Mouse (Mus musculus) liver, adult 2 months (tissue): ENCODE data around the gene Agps. TPM values are rescaled to one million over a fixed set of nuclear protein-coding genes. Genes with fewer than 3 reads are reported as not detected.

Source experiments
- DNase-seq: peaks from one replicate; pipeline ENCODE4 v3.0.0-alpha.2; 2011; ENCODE audit warnings: low read depth, low spot score; ENCODE audit errors: extremely low read depth
- H3K27ac ChIP-seq: fragments of 200-500 bp; replicated peaks from 2 replicates; pipeline ENCODE4 v1.5.1; 2012; ENCODE audit warnings: low read depth, mild to moderate bottlenecking, control low read depth, inconsistent platforms, low read length; ENCODE audit not compliant: insufficient read depth
- H3K27me3 ChIP-seq: fragments of 200-500 bp; 2 replicates; pipeline ENCODE4 v1.6.1; 2012; ENCODE audit warnings: mild to moderate bottlenecking, moderate library complexity, low read length, inconsistent platforms; ENCODE audit not compliant: control insufficient read depth, insufficient read depth
- H3K36me3 ChIP-seq: fragments of 200-500 bp; 2 replicates; pipeline ENCODE4 v1.6.1; 2012; ENCODE audit warnings: low read length, inconsistent platforms; ENCODE audit not compliant: control insufficient read depth, insufficient read depth
- H3K4me1 ChIP-seq: fragments of 200-500 bp; 2 replicates; pipeline ENCODE4 v1.6.1; 2011; ENCODE audit warnings: low read length; ENCODE audit not compliant: control insufficient read depth, insufficient read depth
- H3K4me3 ChIP-seq: fragments of 200-500 bp; 2 replicates; pipeline ENCODE4 v1.5.1; 2011; ENCODE audit warnings: low read depth, mild to moderate bottlenecking, control low read depth, low read length, moderate library complexity; ENCODE audit not compliant: insufficient read depth
- H3K79me2 ChIP-seq: fragments of 200-500 bp; 2 replicates; pipeline ENCODE4 v1.6.1; 2012; ENCODE audit warnings: inconsistent platforms, mild to moderate bottlenecking, low read length, moderate library complexity; ENCODE audit not compliant: control insufficient read depth, insufficient read depth
- H3K9ac ChIP-seq: fragments of 200-500 bp; 2 replicates; pipeline ENCODE4 v1.6.1; 2012; ENCODE audit warnings: low read depth, mild to moderate bottlenecking, control low read depth, inconsistent platforms, low read length
- CTCF ChIP-seq: fragments of 200-500 bp; IDR thresholded peaks from 2 replicates; pipeline ENCODE4 v1.5.1; 2011; ENCODE audit warnings: low read depth, low read length, control low read depth
- POLR2A ChIP-seq: fragments of 200-500 bp; IDR thresholded peaks from 2 replicates; pipeline ENCODE4 v1.6.1; 2011; ENCODE audit warnings: low read length, control low read depth; ENCODE audit not compliant: insufficient read depth; ENCODE audit errors: extremely low read depth
- WGBS: fragments of 180-500 bp; shearing (Covaris S2); methylation state at CpG from one replicate; pipeline ENCODE4 v1.1.7; 2018; 5-methylcytosine and 5-hydroxymethylcytosine counted together
- polyA plus RNA-seq: library from polyadenylated mRNA; depleted of rRNA; stranded (reverse); fragments of >200 nt; gene quantifications from 2 replicates; pipeline ENCODE4 v1.2.3, GENCODE M21; 2012
- total RNA-seq: library from RNA; depleted of rRNA; stranded (reverse); fragments of >200 nt; gene quantifications from 2 replicates; pipeline ENCODE4 v1.2.3, GENCODE M21; 2014

Agps gene
- total and polyA plus RNA-seq, 2 experiments: 1.6 to 10.6 TPM

GRCm38 (mm10) chr2:75823736-75824135, 8.2 kb upstream of the Agps start:
- H3K9ac ChIP-seq: no peak overlapping the region
- DNase-seq: no peak
- TF ChIP-seq CTCF (no peak), POLR2A (no peak)
- no peaks in the 10 kb centered on the region for H3K4me1 ChIP-seq
- H3K4me3 ChIP-seq: no peak overlapping the region
- no peak overlapping the region for H3K27ac ChIP-seq
- 60% methylated on average over 7 of the region's 7 CpGs for WGBS
- no peaks in the 10 kb centered on the region for H3K36me3 ChIP-seq
- H3K79me2 ChIP-seq: no peaks in the 10 kb centered on the region
- H3K27me3 ChIP-seq: no peaks in the 10 kb centered on the region

- Histone ChIP-seq H3K27me3 (no peaks in the 10 kb centered on the region), H3K9ac (no peak overlapping the region), H3K4me3 (no peak overlapping the region), H3K4me1 (no peaks in the 10 kb centered on the region), H3K27ac (no peak overlapping the region), H3K36me3 (no peaks in the 10 kb centered on the region), H3K79me2 (no peaks in the 10 kb centered on the region)
- DNase-seq: no peak
- 63% methylated on average over 6 of the region's 6 CpGs for WGBS
- TF ChIP-seq CTCF (no peak), POLR2A (no peak)
Observed at GRCm38 (mm10) chr2:75824144-75824543, 7.8 kb upstream of the Agps start.

- no peak overlapping the region for H3K4me3 ChIP-seq
- H3K27me3 ChIP-seq: no peaks in the 10 kb centered on the region
- no peak for DNase-seq
- H3K27ac ChIP-seq: no peak overlapping the region
- no peak overlapping the region for H3K9ac ChIP-seq
- no peaks in the 10 kb centered on the region for H3K79me2 ChIP-seq
- H3K4me1 ChIP-seq: no peaks in the 10 kb centered on the region
- WGBS: 49% methylated on average over 3 of the region's 3 CpGs
- no peak for TF ChIP-seq POLR2A
- no peak for TF ChIP-seq CTCF
- H3K36me3 ChIP-seq: no peaks in the 10 kb centered on the region
Observed at GRCm38 (mm10) chr2:75824846-75825245, 7.1 kb upstream of the Agps start.

GRCm38 (mm10) chr2:75825603-75826002, 6.4 kb upstream of the Agps start:
- 68% methylated on average over 1 of the region's 1 CpGs for WGBS
- TF ChIP-seq CTCF (no peak), POLR2A (no peak)
- no peak overlapping the region for H3K9ac ChIP-seq

GRCm38 (mm10) chr2:75828931-75829610, 2.9 kb upstream of the Agps start:
- H3K36me3 ChIP-seq: no peaks in the 10 kb centered on the region
- DNase-seq: peak; percentile 39
- peak overlapping the region; percentile 54; the same call in 1 of the 2 replicates for H3K27ac ChIP-seq
- peaks cover 6% of the 10 kb centered on the region; the same call in 1 of the 2 replicates for H3K79me2 ChIP-seq
- no peaks in the 10 kb centered on the region for H3K4me1 ChIP-seq
- 70% methylated on average over 8 of the region's 8 CpGs for WGBS
- H3K9ac ChIP-seq: no peak overlapping the region
- TF ChIP-seq CTCF (no peak), POLR2A (no peak)
- no peak overlapping the region for H3K4me3 ChIP-seq
- no peaks in the 10 kb centered on the region for H3K27me3 ChIP-seq

More at GRCm38 (mm10) chr2:75825603-75826002, 6.4 kb upstream of the Agps start:
- no peaks in the 10 kb centered on the region for H3K27me3 ChIP-seq
- no peaks in the 10 kb centered on the region for H3K79me2 ChIP-seq
- H3K4me3 ChIP-seq: no peak overlapping the region
- no peak overlapping the region for H3K27ac ChIP-seq
- H3K4me1 ChIP-seq: no peaks in the 10 kb centered on the region
- DNase-seq: no peak
- no peaks in the 10 kb centered on the region for H3K36me3 ChIP-seq

GRCm38 (mm10) chr2:75830233-75830632, 1.7 kb upstream of the Agps start:
- no peaks in the 10 kb centered on the region for H3K27me3 ChIP-seq
- 77% methylated on average over 7 of the region's 7 CpGs for WGBS
- H3K9ac ChIP-seq: no peak overlapping the region
- H3K36me3 ChIP-seq: no peaks in the 10 kb centered on the region
- H3K4me1 ChIP-seq: no peaks in the 10 kb centered on the region
- no peak overlapping the region for H3K4me3 ChIP-seq
- peaks cover 11% of the 10 kb centered on the region; the same call in 1 of the 2 replicates for H3K79me2 ChIP-seq
- DNase-seq: no peak
- TF ChIP-seq POLR2A (no peak), CTCF (no peak)
- no peak overlapping the region for H3K27ac ChIP-seq
